Mouse (Mus musculus) limb, embryonic 10.5 days (tissue): ENCODE measurements at regions not wholly inside any gene's neighbourhood (a gene's known extent, or its start where the extent isn't known, plus 50 kb on each side); places are given as distances from the start of the nearest gene placed in this dataset.

Source experiments
- DNase-seq: peaks from one replicate; pipeline ENCODE4 v3.0.0-alpha.2; 2017; ENCODE audit warnings: low spot score
- H3K27ac ChIP-seq: fragments of 300-500 bp; sonication (generic); 2 replicates; pipeline ENCODE4 v1.5.1; 2016; ENCODE audit warnings: mild to moderate bottlenecking
- H3K27me3 ChIP-seq: fragments of 300-500 bp; sonication (generic); 2 replicates; pipeline ENCODE4 v1.6.1; 2016; ENCODE audit warnings: low read depth, mild to moderate bottlenecking; ENCODE audit not compliant: poor library complexity, severe bottlenecking
- H3K36me3 ChIP-seq: fragments of 300-500 bp; sonication (generic); 2 replicates; pipeline ENCODE4 v1.6.1; 2016; ENCODE audit warnings: mild to moderate bottlenecking, moderate library complexity
- H3K4me1 ChIP-seq: fragments of 300-500 bp; sonication (generic); 2 replicates; pipeline ENCODE4 v1.6.1; 2016
- H3K4me3 ChIP-seq: fragments of 300-500 bp; sonication (generic); 2 replicates; pipeline ENCODE4 v1.5.1; 2016; ENCODE audit warnings: mild to moderate bottlenecking, moderate library complexity
- H3K9me3 ChIP-seq: fragments of 300-500 bp; sonication (generic); replicated peaks from 2 replicates; pipeline ENCODE4 v1.6.1; 2016; ENCODE audit warnings: mild to moderate bottlenecking
- WGBS: fragments of 180-500 bp; shearing (Covaris S2); methylation state at CpG from one replicate; pipeline ENCODE4 v1.1.7; 2016; 5-methylcytosine and 5-hydroxymethylcytosine counted together

GRCm38 (mm10) chr17:50425531-50425930 lies 83.7 kb upstream of the Plcl2 start:
- H3K4me1 ChIP-seq: no peaks in the 10 kb centered on the region; the same call in 1 of the 2 replicates
- H3K4me3 ChIP-seq: no peak overlapping the region
- no peak overlapping the region for H3K27ac ChIP-seq
- WGBS: 89% methylated on average over 4 of the region's 4 CpGs
- no peak for DNase-seq
- H3K36me3 ChIP-seq: no peaks in the 10 kb centered on the region
- H3K9me3 ChIP-seq: no peaks in the 10 kb centered on the region
- H3K27me3 ChIP-seq: no peaks in the 10 kb centered on the region

- H3K4me3 ChIP-seq: no peak overlapping the region
- no peak overlapping the region for H3K27ac ChIP-seq
- no peaks in the 10 kb centered on the region for H3K27me3 ChIP-seq
- no peaks in the 10 kb centered on the region for H3K9me3 ChIP-seq
- H3K36me3 ChIP-seq: no peaks in the 10 kb centered on the region
- no peaks in the 10 kb centered on the region; the same call in 1 of the 2 replicates for H3K4me1 ChIP-seq
- 76% methylated on average over 7 of the region's 7 CpGs for WGBS
- no peak for DNase-seq
Observed at GRCm38 (mm10) chr17:50426146-50426545, 83.1 kb upstream of the Plcl2 start.

- 27% methylated on average over 10 of the region's 10 CpGs for WGBS
Observed at GRCm38 (mm10) chr17:50427331-50428003, 81.7 kb upstream of the Plcl2 start.

GRCm38 (mm10) chr17:50428004-50428560 lies 81.1 kb upstream of the Plcl2 start:
- WGBS: 66% methylated on average over 5 of the region's 5 CpGs
- no peak for DNase-seq
- H3K9me3 ChIP-seq: no peaks in the 10 kb centered on the region
- H3K4me1 ChIP-seq: no peaks in the 10 kb centered on the region; the same call in 1 of the 2 replicates
- no peaks in the 10 kb centered on the region for H3K36me3 ChIP-seq
- H3K4me3 ChIP-seq: no peak overlapping the region
- no peak overlapping the region for H3K27ac ChIP-seq
- no peaks in the 10 kb centered on the region for H3K27me3 ChIP-seq

More at GRCm38 (mm10) chr17:50427331-50428003, 81.7 kb upstream of the Plcl2 start:
- no peaks in the 10 kb centered on the region for H3K36me3 ChIP-seq
- no peak overlapping the region for H3K27ac ChIP-seq
- no peaks in the 10 kb centered on the region for H3K9me3 ChIP-seq
- H3K27me3 ChIP-seq: no peaks in the 10 kb centered on the region
- H3K4me1 ChIP-seq: no peaks in the 10 kb centered on the region; the same call in 1 of the 2 replicates
- DNase-seq: no peak
- H3K4me3 ChIP-seq: no peak overlapping the region

- no peak for DNase-seq
- H3K4me1 ChIP-seq: no peaks in the 10 kb centered on the region; the same call in 1 of the 2 replicates
- no peaks in the 10 kb centered on the region for H3K27me3 ChIP-seq
- no peak overlapping the region for H3K27ac ChIP-seq
- 87% methylated on average over 6 of the region's 6 CpGs for WGBS
- H3K4me3 ChIP-seq: no peak overlapping the region
- no peaks in the 10 kb centered on the region for H3K9me3 ChIP-seq
- H3K36me3 ChIP-seq: no peaks in the 10 kb centered on the region
Observed at GRCm38 (mm10) chr17:50432559-50432958, 76.6 kb upstream of the Plcl2 start.

- no peak for DNase-seq
- H3K4me1 ChIP-seq: 0 out of 2 replicates have a peak, but pooled peaks cover 3% of the 10 kb centered on the region
- 88% methylated on average over 5 of the region's 5 CpGs for WGBS
- H3K36me3 ChIP-seq: no peaks in the 10 kb centered on the region
- H3K9me3 ChIP-seq: no peaks in the 10 kb centered on the region
- no peak overlapping the region for H3K4me3 ChIP-seq
- no peak overlapping the region for H3K27ac ChIP-seq
- H3K27me3 ChIP-seq: no peaks in the 10 kb centered on the region
Observed at GRCm38 (mm10) chr17:50438960-50439359, 70.2 kb upstream of the Plcl2 start.

GRCm38 (mm10) chr17:50439365-50439764 lies 69.8 kb upstream of the Plcl2 start:
- 76% methylated on average over 3 of the region's 3 CpGs for WGBS
- H3K4me3 ChIP-seq: no peak overlapping the region
- no peak overlapping the region; the same call in 1 of the 2 replicates for H3K27ac ChIP-seq
- no peaks in the 10 kb centered on the region for H3K9me3 ChIP-seq
- no peaks in the 10 kb centered on the region for H3K36me3 ChIP-seq
- no peaks in the 10 kb centered on the region for H3K27me3 ChIP-seq
- 0 out of 2 replicates have a peak, but pooled peaks cover 3% of the 10 kb centered on the region for H3K4me1 ChIP-seq
- no peak for DNase-seq

GRCm38 (mm10) chr17:50442062-50442461 lies 67.1 kb upstream of the Plcl2 start:
- H3K4me1 ChIP-seq: 0 out of 2 replicates have a peak, but pooled peaks cover 3% of the 10 kb centered on the region
- H3K27ac ChIP-seq: no peak overlapping the region
- H3K9me3 ChIP-seq: no peaks in the 10 kb centered on the region
- 91% methylated on average over 5 of the region's 5 CpGs for WGBS
- no peak for DNase-seq
- no peaks in the 10 kb centered on the region for H3K27me3 ChIP-seq
- no peaks in the 10 kb centered on the region for H3K36me3 ChIP-seq
- H3K4me3 ChIP-seq: no peak overlapping the region

GRCm38 (mm10) chr17:50442905-50443304 lies 66.3 kb upstream of the Plcl2 start:
- 0 out of 2 replicates have a peak, but pooled peaks cover 3% of the 10 kb centered on the region for H3K4me1 ChIP-seq
- H3K36me3 ChIP-seq: no peaks in the 10 kb centered on the region
- no peaks in the 10 kb centered on the region for H3K27me3 ChIP-seq
- H3K4me3 ChIP-seq: no peak overlapping the region
- DNase-seq: no peak
- no peaks in the 10 kb centered on the region for H3K9me3 ChIP-seq
- 94% methylated on average over 6 of the region's 6 CpGs for WGBS
- no peak overlapping the region for H3K27ac ChIP-seq

- Histone ChIP-seq H3K27ac (no peak overlapping the region), H3K4me1 (0 out of 2 replicates have a peak, but pooled peaks cover 3% of the 10 kb centered on the region), H3K27me3 (no peaks in the 10 kb centered on the region), H3K36me3 (no peaks in the 10 kb centered on the region), H3K4me3 (no peak overlapping the region), H3K9me3 (no peaks in the 10 kb centered on the region)
- WGBS: 90% methylated on average over 6 of the region's 6 CpGs
- DNase-seq: no peak
Observed at GRCm38 (mm10) chr17:50443376-50444022, 65.7 kb upstream of the Plcl2 start.

GRCm38 (mm10) chr17:50444023-50444389 lies 65.2 kb upstream of the Plcl2 start:
- WGBS: 86% methylated on average over 1 of the region's 1 CpGs

GRCm38 (mm10) chr17:50448693-50449092 lies 60.5 kb upstream of the Plcl2 start:
- Histone ChIP-seq H3K27me3 (no peaks in the 10 kb centered on the region), H3K36me3 (no peaks in the 10 kb centered on the region), H3K9me3 (no peaks in the 10 kb centered on the region), H3K27ac (no peak overlapping the region), H3K4me3 (no peak overlapping the region), H3K4me1 (no peaks in the 10 kb centered on the region)
- DNase-seq: no peak
- 91% methylated on average over 6 of the region's 6 CpGs for WGBS

More at GRCm38 (mm10) chr17:50444023-50444389, 65.2 kb upstream of the Plcl2 start:
- Histone ChIP-seq H3K27me3 (no peaks in the 10 kb centered on the region), H3K4me1 (0 out of 2 replicates have a peak, but pooled peaks cover 3% of the 10 kb centered on the region), H3K27ac (no peak overlapping the region), H3K9me3 (no peaks in the 10 kb centered on the region), H3K36me3 (no peaks in the 10 kb centered on the region), H3K4me3 (no peak overlapping the region)
- DNase-seq: no peak

- Histone ChIP-seq H3K4me3 (no peak overlapping the region), H3K27ac (no peak overlapping the region), H3K27me3 (no peaks in the 10 kb centered on the region), H3K36me3 (no peaks in the 10 kb centered on the region), H3K4me1 (no peaks in the 10 kb centered on the region), H3K9me3 (no peaks in the 10 kb centered on the region)
- 91% methylated on average over 3 of the region's 3 CpGs for WGBS
- no peak for DNase-seq
Observed at GRCm38 (mm10) chr17:50451606-50452005, 57.6 kb upstream of the Plcl2 start.
